Mouse (Mus musculus): ENCODE results near the gene Zbtb42.

The Zbtb42 gene

GRCm38 (mm10) chr12:112679027-112679996 lies 684 bp downstream of the Zbtb42 start:
- in situ Hi-C loops (cut with MboI, MseI), result no loop called here

GRCm38 (mm10) chr12:112683351-112683750 lies 4.7 kb downstream of the Zbtb42 start:
- in situ Hi-C loops (cut with MboI, MseI), result no loop called here

- in situ Hi-C loops (cut with MboI, MseI), result no loop called here
Observed at GRCm38 (mm10) chr12:112688458-112688857, 9.8 kb downstream of the Zbtb42 start.

GRCm38 (mm10) chr12:112693185-112694126 lies 14.8 kb downstream of the Zbtb42 start:
- in situ Hi-C loops (cut with MboI, MseI), result no loop called here

- in situ Hi-C loops (cut with MboI, MseI), result no loop called here
Observed at GRCm38 (mm10) chr12:112694127-112694475, 15.5 kb downstream of the Zbtb42 start.

- in situ Hi-C loops (cut with MboI, MseI), result no loop called here
Observed at GRCm38 (mm10) chr12:112696806-112697425, 18.3 kb downstream of the Zbtb42 start.

GRCm38 (mm10) chr12:112700522-112700921 lies 21.9 kb downstream of the Zbtb42 start:
- in situ Hi-C loops (cut with MboI, MseI), result no loop called here

- in situ Hi-C loops (cut with MboI, MseI), result no loop called here
Observed at GRCm38 (mm10) chr12:112702374-112703320, 24.0 kb downstream of the Zbtb42 start.

- in situ Hi-C loops (cut with MboI, MseI), result no loop called here
Observed at GRCm38 (mm10) chr12:112706704-112707572, 28.3 kb downstream of the Zbtb42 start.

GRCm38 (mm10) chr12:112707573-112707869 lies 28.9 kb downstream of the Zbtb42 start:
- in situ Hi-C loops (cut with MboI, MseI), result no loop called here

- in situ Hi-C loops (cut with MboI, MseI), result no loop called here
Observed at GRCm38 (mm10) chr12:112713984-112714383, 35.4 kb downstream of the Zbtb42 start.

- in situ Hi-C loops (cut with MboI, MseI), result no loop called here
Observed at GRCm38 (mm10) chr12:112717140-112717539, 38.5 kb downstream of the Zbtb42 start.

GRCm38 (mm10) chr12:112718995-112719394 lies 40.4 kb downstream of the Zbtb42 start:
- in situ Hi-C loops (cut with MboI, MseI), result no loop called here

GRCm38 (mm10) chr12:112720216-112720615 lies 41.6 kb downstream of the Zbtb42 start, which contains the start of gene Cep170b:
Cep170b (plus strand) TSS chr12:112720455.
- in situ Hi-C loops (cut with MboI, MseI), result no loop called here

GRCm38 (mm10) chr12:112720890-112721423 lies 42.3 kb downstream of the Zbtb42 start:
- in situ Hi-C loops (cut with MboI, MseI), result no loop called here

GRCm38 (mm10) chr12:112721424-112722239 lies 43.0 kb downstream of the Zbtb42 start:
- in situ Hi-C loops (cut with MboI, MseI), result no loop called here

- in situ Hi-C loops (cut with MboI, MseI), result no loop called here
Observed at GRCm38 (mm10) chr12:112722240-112723027, 43.8 kb downstream of the Zbtb42 start.

GRCm38 (mm10) chr12:112723028-112723330 lies 44.4 kb downstream of the Zbtb42 start:
- in situ Hi-C loops (cut with MboI, MseI), result no loop called here
